Mouse (Mus musculus): Measurements from ENCODE around the gene Cltrn.

Cltrn gene

GRCm38 (mm10) chrX:164088582-164088981, at the start of gene Cltrn:
Gene Cltrn, plus strand, starts transcription at chrX:164088830.
- 0 out of 2 replicates have a peak, but pooled peaks have one; percentile 50 for ATAC-seq (ENCODE audit: low TSS enrichment)

- no peak for ATAC-seq (ENCODE audit: low TSS enrichment)
These were observed 49.7 kb upstream of the Cltrn start for GRCm38 (mm10) chrX:164038882-164039281.

GRCm38 (mm10) chrX:164042069-164042468, 46.6 kb upstream of the Cltrn start:
- ATAC-seq (ENCODE audit: low TSS enrichment) = peak; percentile 85

GRCm38 (mm10) chrX:164046736-164047135, 41.9 kb upstream of the Cltrn start:
- no peak for ATAC-seq (ENCODE audit: low TSS enrichment)

GRCm38 (mm10) chrX:164055726-164056125, 32.9 kb upstream of the Cltrn start:
- ATAC-seq (ENCODE audit: low TSS enrichment) = no peak

GRCm38 (mm10) chrX:164058523-164058922, 30.1 kb upstream of the Cltrn start:
- ATAC-seq (ENCODE audit: low TSS enrichment) = no peak

GRCm38 (mm10) chrX:164059070-164059469, 29.6 kb upstream of the Cltrn start:
- ATAC-seq (ENCODE audit: low TSS enrichment) = no peak

GRCm38 (mm10) chrX:164066185-164066584, 22.4 kb upstream of the Cltrn start:
- ATAC-seq (ENCODE audit: low TSS enrichment) = peak; percentile 95

GRCm38 (mm10) chrX:164068968-164069367, 19.7 kb upstream of the Cltrn start:
- no peak for ATAC-seq (ENCODE audit: low TSS enrichment)

GRCm38 (mm10) chrX:164076040-164076775, 12.4 kb upstream of the Cltrn start, which contains the start of gene Siah1b:
Gene Siah1b, minus strand, starts transcription at chrX:164076493.
- peak; percentile 100 for ATAC-seq (ENCODE audit: low TSS enrichment)

GRCm38 (mm10) chrX:164082030-164082429, 6.6 kb upstream of the Cltrn start:
- ATAC-seq (ENCODE audit: low TSS enrichment) = no peak

- no peak for ATAC-seq (ENCODE audit: low TSS enrichment)
These were observed 1.3 kb downstream of the Cltrn start for GRCm38 (mm10) chrX:164089916-164090315.

GRCm38 (mm10) chrX:164092300-164093169, 3.9 kb downstream of the Cltrn start:
- ATAC-seq (ENCODE audit: low TSS enrichment) = no peak

- ATAC-seq (ENCODE audit: low TSS enrichment) = no peak
These were observed 4.8 kb downstream of the Cltrn start for GRCm38 (mm10) chrX:164093435-164093834.

GRCm38 (mm10) chrX:164095838-164096237, 7.2 kb downstream of the Cltrn start:
- no peak for ATAC-seq (ENCODE audit: low TSS enrichment)

GRCm38 (mm10) chrX:164101483-164101882, 12.9 kb downstream of the Cltrn start:
- no peak for ATAC-seq (ENCODE audit: low TSS enrichment)

- ATAC-seq (ENCODE audit: low TSS enrichment) = no peak
These were observed 13.6 kb downstream of the Cltrn start for GRCm38 (mm10) chrX:164102198-164102597.

GRCm38 (mm10) chrX:164102656-164103055, 14.0 kb downstream of the Cltrn start:
- no peak for ATAC-seq (ENCODE audit: low TSS enrichment)

GRCm38 (mm10) chrX:164111146-164111545, 22.5 kb downstream of the Cltrn start:
- no peak for ATAC-seq (ENCODE audit: low TSS enrichment)

GRCm38 (mm10) chrX:164113744-164114143, 25.1 kb downstream of the Cltrn start:
- ATAC-seq (ENCODE audit: low TSS enrichment) = no peak

GRCm38 (mm10) chrX:164123942-164124341, 35.3 kb downstream of the Cltrn start:
- no peak for ATAC-seq (ENCODE audit: low TSS enrichment)

- no peak for ATAC-seq (ENCODE audit: low TSS enrichment)
These were observed 44.9 kb downstream of the Cltrn start for GRCm38 (mm10) chrX:164133531-164133930.
